Mouse (Mus musculus) midbrain, postnatal 0 days (tissue): ENCODE measurements around the gene Cisd1. TPM values are rescaled to one million over a fixed set of nuclear protein-coding genes. Genes with fewer than 3 reads are reported as not detected.
A peak's percentile ranks its signal among the peaks of the same experiment; 100 is the strongest.

Experiments
- ATAC-seq: fragments of 200-750 bp; cut with Nextera tagmentation; 2 replicates; pipeline ENCODE4 v1.8.0; 2017; ENCODE audit warnings: moderate number of reproducible peaks, mild to moderate bottlenecking, moderate TSS enrichment, moderate library complexity; ENCODE audit not compliant: low FRiP score
- DNase-seq: peaks from one replicate; pipeline ENCODE4 v3.0.0-alpha.2; 2015; ENCODE audit warnings: low spot score
- H3K27ac ChIP-seq: fragments of 300-500 bp; sonication (generic); 2 replicates; pipeline ENCODE4 v1.5.1; 2014; ENCODE audit warnings: low read depth, mild to moderate bottlenecking, low read length, mixed read lengths
- H3K27me3 ChIP-seq: fragments of 300-500 bp; sonication (generic); 2 replicates; pipeline ENCODE4 v1.6.1; 2014; ENCODE audit warnings: low read length, control low read depth, mixed read lengths; ENCODE audit not compliant: insufficient read depth
- H3K36me3 ChIP-seq: fragments of 300-500 bp; sonication (generic); 2 replicates; pipeline ENCODE4 v1.6.1; 2014; ENCODE audit warnings: low read length, control low read depth, mixed read lengths; ENCODE audit not compliant: insufficient read depth
- H3K4me1 ChIP-seq: fragments of 300-500 bp; sonication (generic); 2 replicates; pipeline ENCODE4 v1.6.1; 2014; ENCODE audit warnings: mild to moderate bottlenecking, control low read depth, antibody characterized with exemption, low read length, mixed read lengths; ENCODE audit not compliant: insufficient read depth
- H3K4me2 ChIP-seq: fragments of 300-500 bp; sonication (generic); 2 replicates; pipeline ENCODE4 v1.6.1; 2014; ENCODE audit warnings: low read depth, mild to moderate bottlenecking, low read length, mixed read lengths; ENCODE audit not compliant: poor library complexity, severe bottlenecking
- H3K4me3 ChIP-seq: fragments of 300-500 bp; sonication (generic); 2 replicates; pipeline ENCODE4 v1.5.1; 2014; ENCODE audit warnings: low read depth, mild to moderate bottlenecking, low read length, moderate library complexity
- H3K9ac ChIP-seq: fragments of 300-500 bp; sonication (generic); replicated peaks from 2 replicates; pipeline ENCODE4 v1.6.1; 2014; ENCODE audit warnings: mild to moderate bottlenecking, low read length, moderate library complexity, mixed read lengths; ENCODE audit not compliant: poor library complexity, severe bottlenecking
- H3K9me3 ChIP-seq: fragments of 300-500 bp; sonication (generic); 2 replicates; pipeline ENCODE4 v1.6.1; 2016; ENCODE audit warnings: low read length, control low read depth
- CTCF ChIP-seq: IDR thresholded peaks from 2 replicates; pipeline ENCODE4 v1.5.1; 2016; ENCODE audit warnings: antibody characterized with exemption, mild to moderate bottlenecking
- WGBS: fragments of 180-500 bp; shearing (Covaris S2); extraction: QIAGEN DNeasy Blood & Tissue Kit; methylation state at CpG from one replicate; pipeline ENCODE4 v1.1.7; 2014; 5-methylcytosine and 5-hydroxymethylcytosine counted together
- polyA plus RNA-seq: library from polyadenylated mRNA; unstranded; fragments of >200 nt; fragmentation: Nextera tagmentation; extraction: Ambion mirVana; gene quantifications from 2 replicates; pipeline ENCODE4 v1.2.1, GENCODE M21; 2015
- total RNA-seq: library from RNA; depleted of rRNA; stranded (reverse); fragments of >200 nt; gene quantifications from 2 replicates; pipeline ENCODE4 v1.2.3, GENCODE M21; 2014

Cisd1 gene
- total and polyA plus RNA-seq, 2 experiments from 2014 or later, result 92.1 to 378 TPM

GRCm38 (mm10) chr10:71354947-71355346 is 10.2 kb upstream of the Cisd1 start:
- ATAC-seq (no peak), DNase-seq (no peak)
- WGBS, result 89% methylated on average over 12 of the region's 12 CpGs
- H3K9ac ChIP-seq, result no peak overlapping the region
- H3K4me2 ChIP-seq, result no peak overlapping the region
- no peak for TF ChIP-seq CTCF
- H3K4me1 ChIP-seq, result no peaks in the 10 kb centered on the region
- H3K9me3 ChIP-seq, result no peaks in the 10 kb centered on the region
- no peak overlapping the region for H3K4me3 ChIP-seq
- peaks cover 2% of the 10 kb centered on the region; the same call in 1 of the 2 replicates for H3K36me3 ChIP-seq
- H3K27me3 ChIP-seq, result no peaks in the 10 kb centered on the region
- H3K27ac ChIP-seq, result no peak overlapping the region

- no peak overlapping the region for H3K9ac ChIP-seq
- ATAC-seq (no peak), DNase-seq (no peak)
- H3K36me3 ChIP-seq, result peaks cover 2% of the 10 kb centered on the region; the same call in 1 of the 2 replicates
- no peaks in the 10 kb centered on the region for H3K27me3 ChIP-seq
- no peak overlapping the region for H3K27ac ChIP-seq
- peaks cover 4% of the 10 kb centered on the region; the same call in 1 of the 2 replicates for H3K4me1 ChIP-seq
- no peak overlapping the region for H3K4me2 ChIP-seq
- no peaks in the 10 kb centered on the region for H3K9me3 ChIP-seq
- 86% methylated on average over 9 of the region's 9 CpGs for WGBS
- H3K4me3 ChIP-seq, result no peak overlapping the region
- TF ChIP-seq CTCF, result no peak
These were observed 9.1 kb upstream of the Cisd1 start for GRCm38 (mm10) chr10:71353850-71354249.

- ATAC-seq (no peak), DNase-seq (no peak)
- no peaks in the 10 kb centered on the region for H3K9me3 ChIP-seq
- TF ChIP-seq CTCF, result no peak
- H3K4me3 ChIP-seq, result no peak overlapping the region
- no peak overlapping the region for H3K4me2 ChIP-seq
- 94% methylated on average over 7 of the region's 7 CpGs for WGBS
- H3K27ac ChIP-seq, result no peak overlapping the region
- H3K9ac ChIP-seq, result 0 out of 2 replicates have a peak overlapping the region, but pooled peaks have one; percentile 8
- no peaks in the 10 kb centered on the region for H3K27me3 ChIP-seq
- H3K36me3 ChIP-seq, result peaks cover 2% of the 10 kb centered on the region; the same call in 1 of the 2 replicates
- peaks cover 6% of the 10 kb centered on the region; the same call in 1 of the 2 replicates for H3K4me1 ChIP-seq
These were observed 6.5 kb upstream of the Cisd1 start for GRCm38 (mm10) chr10:71351301-71351700.

GRCm38 (mm10) chr10:71349290-71349689 is 4.5 kb upstream of the Cisd1 start:
- no peak for TF ChIP-seq CTCF
- no peak overlapping the region for H3K27ac ChIP-seq
- WGBS, result 88% methylated on average over 1 of the region's 1 CpGs

GRCm38 (mm10) chr10:71348637-71349280 is 4.0 kb upstream of the Cisd1 start:
- Histone ChIP-seq H3K4me3 (peak overlapping the region; percentile 87), H3K9me3 (no peaks in the 10 kb centered on the region), H3K4me1 (peaks cover 14% of the 10 kb centered on the region), H3K36me3 (0 out of 2 replicates have a peak, but pooled peaks cover 2% of the 10 kb centered on the region), H3K27me3 (no peaks in the 10 kb centered on the region), H3K4me2 (peak overlapping the region; percentile 88), H3K27ac (peak overlapping the region; percentile 81), H3K9ac (peak overlapping the region; percentile 86)
- no peak for TF ChIP-seq CTCF
- DNase-seq, result no peak
- WGBS, result 19% methylated on average over 16 of the region's 16 CpGs
- ATAC-seq, result no peak

More at GRCm38 (mm10) chr10:71349290-71349689, 4.5 kb upstream of the Cisd1 start:
- Histone ChIP-seq H3K4me2 (peak overlapping the region; percentile 88), H3K9me3 (no peaks in the 10 kb centered on the region), H3K27me3 (no peaks in the 10 kb centered on the region), H3K4me1 (peaks cover 10% of the 10 kb centered on the region), H3K36me3 (0 out of 2 replicates have a peak, but pooled peaks cover 2% of the 10 kb centered on the region), H3K9ac (peak overlapping the region; percentile 86), H3K4me3 (peak overlapping the region; percentile 87; the same call in 1 of the 2 replicates)
- no peak for ATAC-seq
- no peak for DNase-seq

GRCm38 (mm10) chr10:71347964-71348636 is 3.3 kb upstream of the Cisd1 start:
- ATAC-seq (peak; percentile 73), DNase-seq (no peak)
- peaks cover 15% of the 10 kb centered on the region for H3K4me1 ChIP-seq
- WGBS, result 0% methylated on average over 33 of the region's 48 CpGs
- H3K4me2 ChIP-seq, result peak overlapping the region; percentile 88
- no peaks in the 10 kb centered on the region for H3K9me3 ChIP-seq
- peak overlapping the region; percentile 87 for H3K4me3 ChIP-seq
- 0 out of 2 replicates have a peak, but pooled peaks cover 2% of the 10 kb centered on the region for H3K36me3 ChIP-seq
- peak overlapping the region; percentile 86 for H3K9ac ChIP-seq
- no peak for TF ChIP-seq CTCF
- H3K27me3 ChIP-seq, result no peaks in the 10 kb centered on the region
- peak overlapping the region; percentile 81 for H3K27ac ChIP-seq
